Mouse (Mus musculus) MEL (cell line): Measurements from ENCODE around the gene Gm10840.

Source experiments
- BHLHE40 ChIP-seq: IDR thresholded peaks from 2 replicates; pipeline ENCODE4 v1.6.1; 2012; ENCODE audit warnings: low read depth, mild to moderate bottlenecking, inconsistent platforms, low read length, improper control_type of control experiment, borderline replicate concordance
- CTCF ChIP-seq, 3 experiments: IDR thresholded peaks in 2 of 3; conservative IDR thresholded peaks in 1 of 3; 2 replicates each; pipeline ENCODE4 v1.5.1; 2011 to 2012; ENCODE audit warnings: low read length in 3 of 3, low read depth in 2 of 3, mild to moderate bottlenecking in 2 of 3, improper control_type of control experiment in 1 of 3, inconsistent platforms in 1 of 3, mixed read lengths in 1 of 3, moderate library complexity in 1 of 3; ENCODE audit not compliant: control insufficient read depth in 1 of 3, insufficient read depth in 1 of 3, poor library complexity in 1 of 3, severe bottlenecking in 1 of 3
- EP300 ChIP-seq, 2 experiments: IDR thresholded peaks; 2 replicates each; pipeline ENCODE4 v1.6.1; 2011; ENCODE audit warnings: improper control_type of control experiment in 2 of 2, low read length in 2 of 2, low read depth in 1 of 2, mild to moderate bottlenecking in 1 of 2
- GATA1 ChIP-seq: IDR thresholded peaks from 2 replicates; pipeline ENCODE4 v1.6.1; 2011; ENCODE audit warnings: low read depth, low read length, improper control_type of control experiment
- NELFE ChIP-seq: IDR thresholded peaks from 2 replicates; pipeline ENCODE4 v1.6.1; 2011; ENCODE audit warnings: low read depth, low read length, improper control_type of control experiment
- POLR2A ChIP-seq, 2 experiments: IDR thresholded peaks; 2 replicates each; pipeline ENCODE4 v1.6.1; 2011 to 2012; ENCODE audit warnings: low read length in 2 of 2, mild to moderate bottlenecking in 2 of 2, control low read depth in 1 of 2, improper control_type of control experiment in 1 of 2, low read depth in 1 of 2, moderate library complexity in 1 of 2; ENCODE audit not compliant: control insufficient read depth in 1 of 2, insufficient read depth in 1 of 2, poor library complexity in 1 of 2
- RAD21 ChIP-seq: IDR thresholded peaks from 2 replicates; pipeline ENCODE4 v1.6.1; 2011; ENCODE audit warnings: mild to moderate bottlenecking, low read depth, low read length, improper control_type of control experiment
- TCF12 ChIP-seq: IDR thresholded peaks from 2 replicates; pipeline ENCODE4 v1.6.1; 2014; ENCODE audit warnings: low read depth, mild to moderate bottlenecking, inconsistent platforms, low read length, improper control_type of control experiment, moderate library complexity
- USF1 ChIP-seq: IDR thresholded peaks from 2 replicates; pipeline ENCODE4 v1.6.1; 2014; ENCODE audit warnings: low read depth, mild to moderate bottlenecking, inconsistent platforms, low read length, improper control_type of control experiment, moderate library complexity
- ZNF384 ChIP-seq: IDR thresholded peaks from 2 replicates; pipeline ENCODE4 v1.6.1; 2012; ENCODE audit warnings: low read depth, mild to moderate bottlenecking, inconsistent platforms, low read length, improper control_type of control experiment

DNA sequence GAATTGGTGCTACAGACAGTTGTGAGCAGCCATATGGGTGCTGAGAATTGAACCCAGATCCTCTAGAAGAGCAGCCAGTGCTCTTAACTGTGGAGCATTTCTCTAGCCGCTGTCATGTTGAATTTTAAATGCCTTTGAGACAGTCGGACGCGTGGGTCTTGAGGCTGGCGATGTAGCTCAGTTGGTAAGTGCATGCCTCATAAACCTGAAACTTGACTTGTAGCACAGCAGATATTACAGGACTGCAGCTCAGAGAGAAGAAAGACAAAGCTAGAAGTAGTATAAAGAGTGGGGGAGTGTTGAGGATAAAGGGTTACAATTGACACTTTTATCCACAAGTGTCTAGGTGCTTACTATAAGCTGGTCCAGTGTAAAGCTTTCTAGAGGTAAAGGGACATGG is 28.1 kb upstream of the Gm10840 start:
- TF ChIP-seq EP300 (IDR thresholded peaks at IDR 0.05; ENCODE audit: low read depth in 1 of 2, low read length in 2 of 2) (no peak), ZNF384 (no peak), POLR2A (IDR thresholded peaks at IDR 0.05; ENCODE audit: control insufficient read depth in 1 of 2, insufficient read depth in 1 of 2, low read depth in 1 of 2, low read length in 2 of 2, poor library complexity in 1 of 2) (no peak), GATA1 (no peak), TCF12 (no peak), USF1 (no peak), NELFE (no peak), BHLHE40 (no peak), CTCF (IDR thresholded peaks at IDR 0.05 in 2 of 3, conservative IDR thresholded peaks at IDR 0.05 in 1 of 3; ENCODE audit: control insufficient read depth in 1 of 3, insufficient read depth in 1 of 3, low read depth in 2 of 3, low read length in 3 of 3, poor library complexity in 1 of 3, severe bottlenecking in 1 of 3) (no peak), RAD21 (no peak)
